Mouse (Mus musculus) cerebellum, adult (tissue): ENCODE measurements around the gene Sema3g.
A peak's percentile ranks its signal among the peaks of the same experiment; 100 is the strongest.

Experiments used
- ATAC-seq: cut with Nextera tagmentation; 2 replicates; pipeline ENCODE4 v1.9.2; 2017; ENCODE audit warnings: mild to moderate bottlenecking, moderate library complexity, mixed read lengths; ENCODE audit not compliant: insufficient number of reproducible peaks, low FRiP score, low TSS enrichment

The Sema3g gene

GRCm38 (mm10) chr14:31194891-31195513 lies 22.7 kb upstream of the Sema3g start:
- 0 out of 2 replicates have a peak, but pooled peaks have one; percentile 22 for ATAC-seq

GRCm38 (mm10) chr14:31195521-31195920 lies 22.1 kb upstream of the Sema3g start:
- ATAC-seq = no peak

GRCm38 (mm10) chr14:31195968-31196367 lies 21.7 kb upstream of the Sema3g start:
- ATAC-seq = 0 out of 2 replicates have a peak, but pooled peaks have one; percentile 46

GRCm38 (mm10) chr14:31197547-31198516 lies 19.8 kb upstream of the Sema3g start:
- ATAC-seq = no peak

GRCm38 (mm10) chr14:31199599-31199998 lies 18.1 kb upstream of the Sema3g start:
- no peak for ATAC-seq

GRCm38 (mm10) chr14:31200038-31200437 lies 17.6 kb upstream of the Sema3g start:
- no peak for ATAC-seq

GRCm38 (mm10) chr14:31204844-31205243 lies 12.8 kb upstream of the Sema3g start:
- no peak for ATAC-seq

- ATAC-seq = no peak
These were observed 12.5 kb upstream of the Sema3g start for GRCm38 (mm10) chr14:31205244-31205561.

GRCm38 (mm10) chr14:31205562-31206467 lies 11.8 kb upstream of the Sema3g start:
- ATAC-seq = 0 out of 2 replicates have a peak, but pooled peaks have one; percentile 23

- peak; percentile 52; the same call in 1 of the 2 replicates for ATAC-seq
These were observed 11.1 kb upstream of the Sema3g start for GRCm38 (mm10) chr14:31206472-31206981.

GRCm38 (mm10) chr14:31207070-31207830 lies 10.4 kb upstream of the Sema3g start:
- peak; percentile 29; the same call in 1 of the 2 replicates for ATAC-seq

- ATAC-seq = no peak
These were observed 9.6 kb upstream of the Sema3g start, which contains the start of gene Tnnc1 for GRCm38 (mm10) chr14:31208084-31208483. Tnnc1 (plus strand) TSS chr14:31208312.

- no peak for ATAC-seq
These were observed 8.5 kb upstream of the Sema3g start for GRCm38 (mm10) chr14:31209133-31209557.

- no peak for ATAC-seq
These were observed 5.8 kb upstream of the Sema3g start for GRCm38 (mm10) chr14:31211854-31212253.

GRCm38 (mm10) chr14:31212499-31212898 lies 5.2 kb upstream of the Sema3g start:
- no peak for ATAC-seq

GRCm38 (mm10) chr14:31213868-31214267 lies 3.8 kb upstream of the Sema3g start:
- no peak for ATAC-seq

- no peak for ATAC-seq
These were observed 3.0 kb upstream of the Sema3g start for GRCm38 (mm10) chr14:31214684-31215083.

GRCm38 (mm10) chr14:31215157-31216002 lies 2.3 kb upstream of the Sema3g start:
- ATAC-seq = peak; percentile 42; the same call in 1 of the 2 replicates
